Mouse (Mus musculus) ovary, postnatal 14 days (tissue): ENCODE results near the gene Commd6.
A peak's percentile ranks its signal among the peaks of the same experiment; 100 is the strongest.
"Not testable (repeated sequence)": the region's sequence is repeated elsewhere in the genome, so short reads cannot be mapped to it uniquely, and the experiment has no call there.

Source experiments
- DNase-seq: peaks from one replicate; pipeline ENCODE4 v3.0.0; 2022; ENCODE audit warnings: low spot score

Commd6 gene

GRCm38 (mm10) chr14:101608519-101609368 lies 31.7 kb downstream of the Commd6 start, which contains the start of gene Tbc1d4:
TSS of gene Tbc1d4 (minus strand) at chr14:101609191.
- peak; percentile 69 for DNase-seq

GRCm38 (mm10) chr14:101607631-101608518 lies 32.6 kb downstream of the Commd6 start:
- DNase-seq: peak; percentile 14

- no peak for DNase-seq
These were observed 34.6 kb downstream of the Commd6 start for GRCm38 (mm10) chr14:101605843-101606242.

- no peak for DNase-seq
These were observed 37.6 kb downstream of the Commd6 start for GRCm38 (mm10) chr14:101602851-101603250.

DNA sequence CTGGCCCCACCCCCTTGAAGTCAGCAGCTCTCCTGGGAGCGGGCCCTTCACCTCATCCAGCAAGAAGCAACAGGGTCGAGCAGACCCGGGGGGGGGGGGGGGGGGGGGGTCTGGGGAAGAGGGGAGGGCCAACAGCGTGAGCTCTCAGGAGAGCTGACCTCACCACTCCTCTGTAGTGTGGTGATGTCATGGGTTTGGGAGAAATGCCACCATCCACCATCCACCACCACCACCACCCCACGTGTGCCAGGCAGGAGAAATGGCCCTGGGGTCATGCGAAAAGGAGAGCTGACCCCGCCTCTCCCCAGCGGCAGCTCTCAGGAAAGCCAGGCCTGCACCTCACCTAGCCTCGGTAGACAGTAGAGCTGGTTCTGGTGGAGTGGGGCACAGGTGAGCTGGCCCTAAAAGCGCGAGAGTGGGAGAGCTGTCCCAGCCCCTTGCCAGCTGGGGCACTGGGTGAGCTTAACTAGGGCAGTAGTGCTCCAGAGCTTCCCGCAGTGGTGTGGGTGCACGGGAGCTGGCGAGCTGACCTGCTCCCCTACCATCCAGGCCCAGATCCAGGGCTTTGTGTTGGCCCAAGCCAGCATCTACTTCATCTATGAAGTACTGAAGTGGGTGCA lies 43.3 kb downstream of the Commd6 start:
- DNase-seq: no peak

DNA sequence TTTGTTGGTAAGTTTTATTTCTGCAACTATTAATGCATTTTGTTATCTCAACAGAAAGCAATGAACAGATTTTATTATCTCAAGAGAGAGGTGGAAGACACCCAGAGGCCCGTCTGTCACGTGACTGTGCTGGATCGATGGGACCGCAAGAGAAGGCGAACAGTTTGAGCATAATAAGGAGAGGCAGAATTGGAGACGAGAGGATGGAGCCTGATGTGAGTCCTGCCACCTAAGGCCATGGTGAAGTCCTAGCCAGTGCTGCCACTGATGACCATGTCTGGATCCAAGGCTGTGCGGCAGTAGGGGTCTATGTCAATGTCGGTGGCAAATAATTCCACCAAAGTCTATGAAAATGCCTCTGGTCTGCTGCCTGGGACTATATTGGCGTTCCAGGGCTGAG lies 43.8 kb downstream of the Commd6 start:
- DNase-seq: no peak

DNA sequence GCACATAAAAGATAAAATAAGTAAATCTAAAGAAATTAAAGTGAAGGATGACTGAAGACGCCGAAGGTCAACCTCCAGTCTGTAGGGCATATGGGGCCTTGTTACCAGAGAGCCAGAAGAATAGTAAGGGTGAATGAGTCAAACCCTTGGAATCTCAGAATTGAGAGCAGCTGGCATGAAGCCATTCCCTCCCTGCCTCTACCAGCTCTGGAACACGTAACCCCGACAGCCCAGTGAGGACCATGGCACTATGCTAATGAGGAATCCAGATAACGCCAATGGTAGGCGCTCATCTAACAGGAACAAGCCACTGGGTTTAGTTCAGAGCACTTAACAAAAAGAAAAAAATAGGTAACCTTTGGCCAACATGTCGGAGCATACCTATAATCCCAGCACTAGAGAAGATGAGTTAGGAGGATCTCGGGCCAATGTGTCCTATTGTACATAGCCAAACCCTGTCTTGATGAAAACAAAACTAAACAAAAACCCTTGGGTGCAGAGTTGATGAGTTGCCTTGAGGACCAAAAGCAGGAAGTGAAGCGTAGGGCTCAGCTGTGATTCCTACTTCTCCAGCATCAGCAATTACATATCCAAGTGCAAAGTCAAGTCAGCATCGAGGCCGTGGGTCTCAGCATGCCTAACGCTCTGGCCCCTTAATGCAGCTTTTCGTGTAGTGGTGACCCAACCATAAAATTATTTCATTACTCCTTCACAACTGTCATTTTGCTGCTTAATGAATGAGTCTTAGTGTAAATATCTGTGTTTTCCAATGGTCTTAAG lies 45.0 kb downstream of the Commd6 start:
- no peak for DNase-seq

DNA sequence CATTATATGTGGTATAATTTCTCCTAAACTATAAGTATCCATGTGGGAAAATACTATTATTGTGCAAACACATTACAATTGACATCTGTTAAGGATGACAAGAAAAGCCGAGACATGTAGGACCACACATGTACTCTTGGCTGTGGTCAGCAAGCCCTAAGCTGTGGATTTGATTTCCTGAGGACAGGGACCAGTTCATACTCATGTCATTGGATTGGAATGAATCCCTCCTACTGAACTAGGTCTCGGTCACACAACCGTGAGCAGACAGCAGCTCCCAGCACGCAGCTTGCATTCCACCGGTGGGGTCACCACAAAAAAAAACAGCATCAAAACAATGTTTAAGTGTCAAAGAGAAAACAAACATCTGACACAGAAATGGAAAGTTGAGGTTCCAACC lies 46.5 kb downstream of the Commd6 start:
- no peak for DNase-seq

- no peak for DNase-seq
These were observed 47.1 kb downstream of the Commd6 start for GRCm38 (mm10) chr14:101593340-101593739.

GRCm38 (mm10) chr14:101591101-101591500 lies 49.4 kb downstream of the Commd6 start:
- DNase-seq: no peak

- not testable (repeated sequence) for DNase-seq
These were observed 52.1 kb downstream of the Commd6 start for GRCm38 (mm10) chr14:101588209-101588991.

DNA sequence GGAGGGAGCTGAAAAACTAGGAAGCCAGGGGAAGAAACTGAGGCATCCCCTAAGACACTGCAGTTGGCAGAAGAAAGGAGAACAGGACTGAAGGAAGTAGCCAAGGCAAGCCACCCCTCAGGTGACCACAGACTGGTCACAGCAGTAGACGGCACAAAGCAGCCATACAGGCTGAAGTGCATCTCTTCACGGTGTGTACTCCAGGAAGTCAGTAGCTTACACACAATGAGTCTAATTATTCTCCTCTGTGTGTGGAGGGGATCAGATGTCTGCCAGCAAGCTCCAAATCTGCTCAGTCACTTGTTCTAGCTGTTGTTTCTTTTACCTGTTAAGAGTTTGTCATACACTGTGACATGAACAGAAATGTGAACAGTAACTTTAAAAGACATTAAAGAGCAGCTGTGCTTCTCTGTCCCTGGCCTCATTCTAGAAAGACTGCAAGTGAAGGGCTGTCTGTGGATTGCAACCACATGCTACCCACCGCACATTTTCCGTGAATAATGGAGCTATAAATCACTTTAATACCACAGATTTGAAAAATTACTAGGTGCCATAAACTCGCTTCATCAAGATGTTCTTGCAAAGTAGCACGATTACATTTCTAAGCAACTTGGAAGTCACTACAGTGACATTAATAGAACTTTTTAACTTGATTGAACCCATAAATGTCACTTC lies 53.0 kb downstream of the Commd6 start:
- not testable (repeated sequence) for DNase-seq

- no peak for DNase-seq
These were observed 54.4 kb downstream of the Commd6 start for GRCm38 (mm10) chr14:101586096-101586495.
